Mouse (Mus musculus) E14TG2a.4 (cell line): ENCODE data around the gene Gm9747.

Source experiments
- CTCF ChIP-seq: conservative IDR thresholded peaks from 2 replicates; pipeline ENCODE4 v1.5.1; 2014; ENCODE audit warnings: low read length
- NANOG ChIP-seq: IDR thresholded peaks from 2 replicates; pipeline ENCODE4 v1.6.1; 2014; ENCODE audit warnings: borderline replicate concordance, low read length, mixed read lengths

- no peak for TF ChIP-seq CTCF
- no peak for TF ChIP-seq NANOG
Measured at GRCm38 (mm10) chr1:82272231-82272630, 39.3 kb downstream of the Gm9747 start.
